Mouse (Mus musculus): ENCODE data around the gene Ccdc34.

Gene Ccdc34

DNA sequence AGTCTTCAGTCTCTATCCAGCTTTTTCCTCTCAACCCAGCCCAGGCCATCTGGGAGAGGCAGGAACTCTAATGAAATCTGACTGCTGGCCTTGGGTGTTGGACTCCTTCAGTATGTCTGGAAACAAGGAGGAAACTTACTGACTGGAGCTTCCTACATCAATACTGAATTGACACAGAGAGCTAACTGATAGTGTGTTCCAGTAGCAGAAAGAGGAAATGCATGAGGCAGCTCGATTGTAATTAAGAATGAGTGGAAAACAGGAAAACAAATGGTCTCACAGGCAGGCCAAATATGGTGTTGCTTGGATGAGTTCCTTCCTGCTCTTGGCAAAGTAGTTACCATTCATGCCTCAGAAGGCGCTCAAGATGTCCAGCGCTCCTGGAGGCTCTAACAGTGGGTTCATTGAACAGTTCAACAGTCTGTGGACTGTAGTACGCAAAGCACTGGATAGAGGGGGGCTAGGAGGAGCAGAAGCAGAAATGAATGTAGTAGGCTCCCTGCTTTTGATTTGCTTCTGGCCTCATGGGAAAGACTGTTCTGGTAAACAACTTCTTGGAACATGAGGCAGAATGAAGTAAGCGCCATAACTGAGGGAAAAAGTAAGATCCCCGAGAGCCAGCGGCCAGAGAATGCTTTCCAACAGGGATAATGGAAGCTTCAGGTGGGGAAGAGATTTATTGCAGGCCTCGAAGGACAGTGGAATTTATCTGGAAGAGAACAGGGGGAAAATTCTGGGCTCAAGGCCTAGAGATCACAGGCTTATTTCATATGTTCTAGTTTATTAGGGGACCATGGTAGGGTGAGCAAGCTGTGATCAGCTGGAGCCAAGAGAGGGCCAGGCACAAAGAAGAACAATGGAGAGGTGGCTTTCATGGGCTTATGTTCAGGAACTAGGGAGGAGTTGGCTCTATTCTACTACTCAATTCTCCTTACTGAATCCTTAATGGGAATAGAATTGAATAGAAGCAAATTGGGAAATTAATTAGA lies 193.2 kb downstream of the Ccdc34 start:
- no peak for DNase-seq (ENCODE audit: extremely low spot score, low spot score)

DNA sequence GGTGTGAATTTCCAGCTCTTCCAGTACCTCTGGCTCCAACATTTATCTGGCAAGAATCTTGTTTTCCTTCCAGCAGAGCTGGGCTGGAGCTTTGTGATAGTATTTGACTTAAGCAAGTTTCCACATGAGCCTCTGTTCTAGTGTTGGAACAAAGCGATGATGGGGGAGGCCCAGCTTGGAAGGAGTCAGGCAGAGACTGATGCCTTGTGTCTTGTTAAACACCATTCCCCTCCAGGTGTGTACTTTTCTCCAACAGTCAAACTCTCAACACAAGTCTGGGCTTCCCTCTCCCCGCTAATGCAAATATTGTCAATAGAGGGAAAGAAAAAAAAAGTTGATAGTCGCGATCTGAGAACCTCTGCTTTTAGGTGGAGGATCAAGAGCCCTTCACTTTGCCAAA lies 196.7 kb downstream of the Ccdc34 start:
- DNase-seq (ENCODE audit: extremely low spot score, low spot score), result no peak

DNA sequence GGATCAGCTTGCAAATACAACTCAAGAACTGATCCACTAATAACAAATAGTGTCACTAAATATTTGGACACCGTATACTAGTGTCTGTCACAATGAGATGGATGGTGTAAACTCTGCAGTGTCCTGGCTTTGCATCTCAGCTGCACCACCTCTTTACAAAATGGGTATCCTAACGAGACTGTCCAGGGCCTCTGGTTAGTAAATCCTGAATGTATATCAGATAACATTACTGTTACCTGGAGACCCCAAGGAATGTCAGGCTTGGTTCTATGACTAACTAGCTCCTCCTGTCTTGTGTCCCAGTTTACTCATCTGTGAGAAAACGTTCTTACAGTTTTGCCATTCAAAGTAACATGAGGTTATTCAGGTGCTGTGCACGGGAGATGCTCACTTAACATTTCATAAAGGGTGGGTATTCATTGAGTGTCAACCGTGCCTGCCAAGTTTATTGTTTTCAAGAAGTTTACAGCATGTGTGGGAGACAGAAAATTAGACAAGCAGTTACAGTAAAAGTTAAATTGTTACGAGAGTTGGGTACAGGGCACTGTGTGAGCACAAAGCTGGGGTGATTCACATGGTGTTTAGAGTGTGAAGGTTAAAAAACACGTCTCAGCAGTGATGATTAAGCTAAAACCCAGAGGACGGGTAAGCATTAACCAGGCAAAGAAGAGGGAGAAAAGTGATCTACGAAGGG lies 197.5 kb downstream of the Ccdc34 start:
- DNase-seq (ENCODE audit: extremely low spot score, low spot score), result no peak

DNA sequence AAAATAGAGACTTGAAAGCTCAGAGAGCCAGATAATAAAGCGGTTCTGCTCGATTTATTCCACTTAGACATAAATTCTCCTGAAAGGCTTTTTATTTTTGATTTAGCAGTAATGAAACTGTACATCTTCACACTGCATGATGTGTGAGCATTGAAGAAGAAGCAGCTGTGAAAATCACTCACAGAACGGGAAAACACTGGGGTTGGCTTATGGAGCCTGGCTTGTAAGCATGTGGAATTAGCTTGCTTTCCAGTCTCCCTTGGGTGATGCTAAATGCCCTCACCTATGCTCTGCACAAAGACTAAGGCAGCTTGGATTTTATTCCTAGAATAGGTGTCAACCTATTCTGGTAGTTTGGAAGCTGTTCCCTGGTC lies 198.1 kb downstream of the Ccdc34 start:
- DNase-seq (ENCODE audit: extremely low spot score, low spot score), result no peak

DNA sequence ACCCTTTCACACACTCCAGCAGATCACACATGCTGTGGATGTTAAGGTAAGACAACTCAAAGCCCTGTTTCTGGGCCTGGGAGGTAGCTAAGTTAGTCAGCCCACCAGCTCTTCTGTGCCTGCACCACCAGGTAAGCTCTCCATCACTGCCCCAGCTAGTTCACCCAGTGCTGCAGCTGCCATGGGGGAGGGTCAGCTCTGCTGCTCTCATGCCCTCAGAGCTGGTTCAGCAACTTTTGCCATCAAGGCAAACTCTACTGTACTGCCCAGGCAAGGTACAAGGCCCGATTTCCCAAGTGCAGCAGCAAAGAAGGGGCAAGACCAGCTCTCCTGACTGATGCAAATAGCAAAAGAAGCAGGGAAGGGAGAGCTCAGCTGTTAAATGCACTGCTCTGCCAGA lies 202.9 kb downstream of the Ccdc34 start:
- no peak for DNase-seq (ENCODE audit: extremely low spot score, low spot score)

DNA sequence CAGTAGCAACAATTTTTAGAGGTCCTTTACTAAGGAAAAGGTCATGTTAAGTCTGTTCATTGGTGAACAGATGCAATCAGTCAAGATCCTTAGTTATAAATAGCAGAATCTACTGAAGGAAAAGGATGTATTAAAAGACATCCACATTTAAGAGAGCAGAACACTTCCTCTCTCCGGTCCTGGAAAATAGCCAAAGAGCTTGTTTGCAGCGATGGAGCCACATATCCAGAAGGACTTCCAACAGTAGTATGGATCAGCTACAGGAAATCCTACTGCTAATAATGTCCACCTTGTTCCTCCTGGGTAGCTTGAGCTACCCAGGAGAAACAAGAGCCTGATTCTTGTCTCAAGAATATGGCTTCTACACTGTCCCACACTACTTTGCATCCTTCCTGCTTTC lies 205.2 kb downstream of the Ccdc34 start:
- DNase-seq (ENCODE audit: extremely low spot score, low spot score), result no peak
